Mouse (Mus musculus): ENCODE data around the gene Stac. TPM values are rescaled to one million over a fixed set of nuclear protein-coding genes. Genes with fewer than 3 reads are reported as not detected.

The Stac gene
- polyA plus RNA-seq, 1 experiment from 2014 or later = 0.14 TPM

- Histone ChIP-seq H3K4me2 (replicated peaks; ENCODE audit: low read depth, low read length) (no peak overlapping the region), H3K9me3 (ENCODE audit: control insufficient read depth, low read length) (no peaks in the 10 kb centered on the region), H3K27me3 (ENCODE audit: control insufficient read depth, insufficient read depth, low read length) (no peaks in the 10 kb centered on the region), H3K36me3 (ENCODE audit: control insufficient read depth, insufficient read depth, low read length) (no peaks in the 10 kb centered on the region), H3K4me1 (replicated peaks; ENCODE audit: control insufficient read depth, insufficient read depth, low read length) (no peaks in the 10 kb centered on the region), H3K9ac (ENCODE audit: low read depth, low read length) (no peak overlapping the region), H3K4me3 (ENCODE audit: low read depth, low read length) (no peak overlapping the region), H3K27ac (ENCODE audit: low read depth, low read length) (no peak overlapping the region)
- DNase-seq (ENCODE audit: low spot score) = no peak
- ATAC-seq (ENCODE audit: low FRiP score) = no peak
- WGBS = 32% methylated on average over 4 of the region's 4 CpGs
Measured at GRCm38 (mm10) chr9:111575889-111576288, 114.3 kb downstream of the Stac start.

- Histone ChIP-seq H3K27me3 (ENCODE audit: control insufficient read depth, insufficient read depth, low read length) (no peaks in the 10 kb centered on the region), H3K27ac (ENCODE audit: low read depth, low read length) (no peak overlapping the region), H3K4me2 (replicated peaks; ENCODE audit: low read depth, low read length) (no peak overlapping the region), H3K4me1 (replicated peaks; ENCODE audit: control insufficient read depth, insufficient read depth, low read length) (no peaks in the 10 kb centered on the region), H3K4me3 (ENCODE audit: low read depth, low read length) (no peak overlapping the region), H3K9ac (ENCODE audit: low read depth, low read length) (no peak overlapping the region), H3K36me3 (ENCODE audit: control insufficient read depth, insufficient read depth, low read length) (no peaks in the 10 kb centered on the region), H3K9me3 (ENCODE audit: control insufficient read depth, low read length) (no peaks in the 10 kb centered on the region)
- no peak for ATAC-seq (ENCODE audit: low FRiP score)
- 88% methylated on average over 5 of the region's 5 CpGs for WGBS
- DNase-seq (ENCODE audit: low spot score) = no peak
Measured at GRCm38 (mm10) chr9:111573836-111574235, 116.3 kb downstream of the Stac start.

GRCm38 (mm10) chr9:111571619-111572018 lies 118.5 kb downstream of the Stac start:
- Histone ChIP-seq H3K27me3 (ENCODE audit: control insufficient read depth, insufficient read depth, low read length) (no peaks in the 10 kb centered on the region), H3K4me3 (ENCODE audit: low read depth, low read length) (no peak overlapping the region), H3K4me1 (replicated peaks; ENCODE audit: control insufficient read depth, insufficient read depth, low read length) (no peaks in the 10 kb centered on the region), H3K9ac (ENCODE audit: low read depth, low read length) (no peak overlapping the region), H3K4me2 (replicated peaks; ENCODE audit: low read depth, low read length) (no peak overlapping the region), H3K36me3 (ENCODE audit: control insufficient read depth, insufficient read depth, low read length) (no peaks in the 10 kb centered on the region), H3K27ac (ENCODE audit: low read depth, low read length) (no peak overlapping the region), H3K9me3 (ENCODE audit: control insufficient read depth, low read length) (no peaks in the 10 kb centered on the region)
- WGBS = 93% methylated on average over 5 of the region's 5 CpGs
- ATAC-seq (ENCODE audit: low FRiP score) (no peak), DNase-seq (ENCODE audit: low spot score) (peak; percentile 18)

- H3K9ac ChIP-seq (ENCODE audit: low read depth, low read length) = no peak overlapping the region
- no peak overlapping the region for H3K4me2 ChIP-seq (replicated peaks; ENCODE audit: low read depth, low read length)
- DNase-seq (ENCODE audit: low spot score) (no peak), ATAC-seq (ENCODE audit: low FRiP score) (no peak)
- H3K4me1 ChIP-seq (replicated peaks; ENCODE audit: control insufficient read depth, insufficient read depth, low read length) = no peaks in the 10 kb centered on the region
- 91% methylated on average over 6 of the region's 6 CpGs for WGBS
- H3K4me3 ChIP-seq (ENCODE audit: low read depth, low read length) = no peak overlapping the region
- no peaks in the 10 kb centered on the region for H3K27me3 ChIP-seq (ENCODE audit: control insufficient read depth, insufficient read depth, low read length)
- H3K36me3 ChIP-seq (ENCODE audit: control insufficient read depth, insufficient read depth, low read length) = no peaks in the 10 kb centered on the region
- no peak overlapping the region for H3K27ac ChIP-seq (ENCODE audit: low read depth, low read length)
- no peaks in the 10 kb centered on the region for H3K9me3 ChIP-seq (ENCODE audit: control insufficient read depth, low read length)
Measured at GRCm38 (mm10) chr9:111564176-111564575, 126.0 kb downstream of the Stac start.

- Histone ChIP-seq H3K4me2 (replicated peaks; ENCODE audit: low read depth, low read length) (no peak overlapping the region), H3K9me3 (ENCODE audit: control insufficient read depth, low read length) (no peaks in the 10 kb centered on the region), H3K4me1 (replicated peaks; ENCODE audit: control insufficient read depth, insufficient read depth, low read length) (no peaks in the 10 kb centered on the region), H3K36me3 (ENCODE audit: control insufficient read depth, insufficient read depth, low read length) (no peaks in the 10 kb centered on the region), H3K27me3 (ENCODE audit: control insufficient read depth, insufficient read depth, low read length) (no peaks in the 10 kb centered on the region), H3K4me3 (ENCODE audit: low read depth, low read length) (no peak overlapping the region), H3K9ac (ENCODE audit: low read depth, low read length) (no peak overlapping the region), H3K27ac (ENCODE audit: low read depth, low read length) (no peak overlapping the region)
- no peak for DNase-seq (ENCODE audit: low spot score)
- 79% methylated on average over 7 of the region's 7 CpGs for WGBS
- no peak for ATAC-seq (ENCODE audit: low FRiP score)
Measured at GRCm38 (mm10) chr9:111563226-111563625, 126.9 kb downstream of the Stac start.

- WGBS = 62% methylated on average over 19 of the region's 19 CpGs
- ATAC-seq (ENCODE audit: low FRiP score) (no peak), DNase-seq (ENCODE audit: low spot score) (no peak)
- H3K27ac ChIP-seq (ENCODE audit: low read depth, low read length) = no peak overlapping the region
- H3K27me3 ChIP-seq (ENCODE audit: control insufficient read depth, insufficient read depth, low read length) = no peaks in the 10 kb centered on the region
- H3K9ac ChIP-seq (ENCODE audit: low read depth, low read length) = no peak overlapping the region
- H3K4me3 ChIP-seq (ENCODE audit: low read depth, low read length) = no peak overlapping the region
- no peaks in the 10 kb centered on the region for H3K36me3 ChIP-seq (ENCODE audit: control insufficient read depth, insufficient read depth, low read length)
- H3K4me1 ChIP-seq (replicated peaks; ENCODE audit: control insufficient read depth, insufficient read depth, low read length) = no peaks in the 10 kb centered on the region
- no peak overlapping the region for H3K4me2 ChIP-seq (replicated peaks; ENCODE audit: low read depth, low read length)
- H3K9me3 ChIP-seq (ENCODE audit: control insufficient read depth, low read length) = no peaks in the 10 kb centered on the region
Measured at GRCm38 (mm10) chr9:111562217-111562988, 127.7 kb downstream of the Stac start.

GRCm38 (mm10) chr9:111556699-111557098 lies 133.4 kb downstream of the Stac start:
- 82% methylated on average over 3 of the region's 3 CpGs for WGBS
- no peaks in the 10 kb centered on the region for H3K27me3 ChIP-seq (ENCODE audit: control insufficient read depth, insufficient read depth, low read length)
- H3K27ac ChIP-seq (ENCODE audit: low read depth, low read length) = no peak overlapping the region
- DNase-seq (ENCODE audit: low spot score) = no peak
- H3K9ac ChIP-seq (ENCODE audit: low read depth, low read length) = no peak overlapping the region
- no peaks in the 10 kb centered on the region for H3K9me3 ChIP-seq (ENCODE audit: control insufficient read depth, low read length)
- no peak overlapping the region for H3K4me2 ChIP-seq (replicated peaks; ENCODE audit: low read depth, low read length)
- H3K36me3 ChIP-seq (ENCODE audit: control insufficient read depth, insufficient read depth, low read length) = no peaks in the 10 kb centered on the region
- ATAC-seq (ENCODE audit: low FRiP score) = no peak
- H3K4me1 ChIP-seq (replicated peaks; ENCODE audit: control insufficient read depth, insufficient read depth, low read length) = no peaks in the 10 kb centered on the region
- no peak overlapping the region for H3K4me3 ChIP-seq (ENCODE audit: low read depth, low read length)

- Histone ChIP-seq H3K4me3 (ENCODE audit: low read depth, low read length) (no peak overlapping the region), H3K9me3 (ENCODE audit: control insufficient read depth, low read length) (no peaks in the 10 kb centered on the region), H3K27me3 (ENCODE audit: control insufficient read depth, insufficient read depth, low read length) (no peaks in the 10 kb centered on the region), H3K4me2 (replicated peaks; ENCODE audit: low read depth, low read length) (no peak overlapping the region), H3K9ac (ENCODE audit: low read depth, low read length) (no peak overlapping the region), H3K27ac (ENCODE audit: low read depth, low read length) (no peak overlapping the region), H3K36me3 (ENCODE audit: control insufficient read depth, insufficient read depth, low read length) (no peaks in the 10 kb centered on the region), H3K4me1 (replicated peaks; ENCODE audit: control insufficient read depth, insufficient read depth, low read length) (no peaks in the 10 kb centered on the region)
- ATAC-seq (ENCODE audit: low FRiP score) = no peak
- DNase-seq (ENCODE audit: low spot score) = no peak
- 62% methylated on average over 3 of the region's 3 CpGs for WGBS
Measured at GRCm38 (mm10) chr9:111552865-111553264, 137.3 kb downstream of the Stac start.

GRCm38 (mm10) chr9:111551461-111552190 lies 138.5 kb downstream of the Stac start:
- H3K27ac ChIP-seq (ENCODE audit: low read depth, low read length) = no peak overlapping the region
- no peak overlapping the region for H3K4me2 ChIP-seq (replicated peaks; ENCODE audit: low read depth, low read length)
- WGBS = 60% methylated on average over 15 of the region's 15 CpGs
- H3K4me1 ChIP-seq (replicated peaks; ENCODE audit: control insufficient read depth, insufficient read depth, low read length) = no peaks in the 10 kb centered on the region
- ATAC-seq (ENCODE audit: low FRiP score) = no peak
- peak; percentile 53 for DNase-seq (ENCODE audit: low spot score)
- no peak overlapping the region for H3K4me3 ChIP-seq (ENCODE audit: low read depth, low read length)
- no peaks in the 10 kb centered on the region for H3K9me3 ChIP-seq (ENCODE audit: control insufficient read depth, low read length)
- no peaks in the 10 kb centered on the region for H3K27me3 ChIP-seq (ENCODE audit: control insufficient read depth, insufficient read depth, low read length)
- no peak overlapping the region for H3K9ac ChIP-seq (ENCODE audit: low read depth, low read length)
- H3K36me3 ChIP-seq (ENCODE audit: control insufficient read depth, insufficient read depth, low read length) = no peaks in the 10 kb centered on the region
